Mouse (Mus musculus) E14TG2a.4 (cell line): Measurements from ENCODE around the gene Rapgef6.
A peak's percentile ranks its signal among the peaks of the same experiment; 100 is the strongest.

Experiments
- H3K27me3 ChIP-seq: 2 replicates; pipeline ENCODE4 v1.6.1; 2014; ENCODE audit warnings: low read length, control low read depth; ENCODE audit not compliant: insufficient read depth
- H3K36me3 ChIP-seq: 2 replicates; pipeline ENCODE4 v1.6.1; 2014; ENCODE audit warnings: low read length, control low read depth; ENCODE audit not compliant: insufficient read depth
- H3K4me1 ChIP-seq: replicated peaks from 2 replicates; pipeline ENCODE4 v1.6.1; 2014; ENCODE audit warnings: low read depth, low read length, control low read depth
- H3K4me3 ChIP-seq: replicated peaks from 2 replicates; pipeline ENCODE4 v1.5.1; 2014; ENCODE audit warnings: mild to moderate bottlenecking, low read length
- H3K9me3 ChIP-seq: 2 replicates; pipeline ENCODE4 v1.6.1; 2014; ENCODE audit warnings: low read length, control low read depth
- CTCF ChIP-seq: conservative IDR thresholded peaks from 2 replicates; pipeline ENCODE4 v1.5.1; 2014; ENCODE audit warnings: low read length
- NANOG ChIP-seq: IDR thresholded peaks from 2 replicates; pipeline ENCODE4 v1.6.1; 2014; ENCODE audit warnings: borderline replicate concordance, low read length, mixed read lengths
- POU5F1 ChIP-seq: IDR thresholded peaks from 2 replicates; pipeline ENCODE4 v1.6.1; 2014; ENCODE audit warnings: low read length, borderline replicate concordance

Rapgef6 gene

GRCm38 (mm10) chr11:54521927-54522528 lies 619 bp upstream of the Rapgef6 start:
- H3K4me1 ChIP-seq: peaks cover 21% of the 10 kb centered on the region
- no peaks in the 10 kb centered on the region for H3K27me3 ChIP-seq
- no peaks in the 10 kb centered on the region for H3K36me3 ChIP-seq
- peak overlapping the region; percentile 99 for H3K4me3 ChIP-seq
- H3K9me3 ChIP-seq: no peaks in the 10 kb centered on the region
- TF ChIP-seq CTCF (no peak), NANOG (no peak), POU5F1 (no peak)

GRCm38 (mm10) chr11:54523431-54524001 lies 869 bp downstream of the Rapgef6 start:
- no peaks in the 10 kb centered on the region for H3K9me3 ChIP-seq
- H3K4me3 ChIP-seq: peak overlapping the region; percentile 99
- TF ChIP-seq CTCF (no peak), POU5F1 (no peak), NANOG (no peak)
- peaks cover 21% of the 10 kb centered on the region for H3K4me1 ChIP-seq
- H3K36me3 ChIP-seq: no peaks in the 10 kb centered on the region
- H3K27me3 ChIP-seq: no peaks in the 10 kb centered on the region

GRCm38 (mm10) chr11:54528002-54528401 lies 5.4 kb downstream of the Rapgef6 start:
- Histone ChIP-seq H3K27me3 (no peaks in the 10 kb centered on the region), H3K4me1 (peaks cover 16% of the 10 kb centered on the region), H3K4me3 (no peak overlapping the region), H3K9me3 (no peaks in the 10 kb centered on the region), H3K36me3 (no peaks in the 10 kb centered on the region)
- no peak for TF ChIP-seq NANOG
- TF ChIP-seq POU5F1: no peak
- no peak for TF ChIP-seq CTCF

GRCm38 (mm10) chr11:54530391-54530790 lies 7.7 kb downstream of the Rapgef6 start:
- no peak for TF ChIP-seq NANOG
- no peak for TF ChIP-seq POU5F1
- TF ChIP-seq CTCF: no peak
- no peaks in the 10 kb centered on the region for H3K9me3 ChIP-seq
- no peak overlapping the region for H3K4me3 ChIP-seq

GRCm38 (mm10) chr11:54530916-54531315 lies 8.3 kb downstream of the Rapgef6 start:
- Histone ChIP-seq H3K9me3 (no peaks in the 10 kb centered on the region), H3K4me3 (no peak overlapping the region), H3K27me3 (no peaks in the 10 kb centered on the region), H3K4me1 (peaks cover 4% of the 10 kb centered on the region), H3K36me3 (no peaks in the 10 kb centered on the region)
- no peak for TF ChIP-seq POU5F1
- no peak for TF ChIP-seq CTCF
- TF ChIP-seq NANOG: no peak

More at GRCm38 (mm10) chr11:54530391-54530790, 7.7 kb downstream of the Rapgef6 start:
- H3K36me3 ChIP-seq: no peaks in the 10 kb centered on the region
- H3K4me1 ChIP-seq: peaks cover 4% of the 10 kb centered on the region
- H3K27me3 ChIP-seq: no peaks in the 10 kb centered on the region

GRCm38 (mm10) chr11:54533834-54534233 lies 11.2 kb downstream of the Rapgef6 start:
- TF ChIP-seq POU5F1 (no peak), NANOG (no peak), CTCF (no peak)
- Histone ChIP-seq H3K27me3 (no peaks in the 10 kb centered on the region), H3K4me3 (no peak overlapping the region), H3K4me1 (peaks cover 10% of the 10 kb centered on the region), H3K9me3 (no peaks in the 10 kb centered on the region), H3K36me3 (no peaks in the 10 kb centered on the region)

- H3K9me3 ChIP-seq: no peaks in the 10 kb centered on the region
- TF ChIP-seq CTCF (peak; percentile 94), POU5F1 (no peak), NANOG (no peak)
- no peaks in the 10 kb centered on the region for H3K36me3 ChIP-seq
- H3K4me3 ChIP-seq: no peak overlapping the region
- no peaks in the 10 kb centered on the region for H3K27me3 ChIP-seq
- H3K4me1 ChIP-seq: peaks cover 13% of the 10 kb centered on the region
These were observed 12.2 kb downstream of the Rapgef6 start for GRCm38 (mm10) chr11:54534871-54535270.

GRCm38 (mm10) chr11:54539031-54539430 lies 16.4 kb downstream of the Rapgef6 start:
- TF ChIP-seq POU5F1: no peak
- no peak for TF ChIP-seq NANOG
- TF ChIP-seq CTCF: no peak
- no peak overlapping the region for H3K4me3 ChIP-seq
- H3K4me1 ChIP-seq: peaks cover 9% of the 10 kb centered on the region; the same call in 1 of the 2 replicates
- no peaks in the 10 kb centered on the region for H3K36me3 ChIP-seq
- H3K27me3 ChIP-seq: no peaks in the 10 kb centered on the region
- no peaks in the 10 kb centered on the region for H3K9me3 ChIP-seq

GRCm38 (mm10) chr11:54539486-54539885 lies 16.8 kb downstream of the Rapgef6 start:
- Histone ChIP-seq H3K27me3 (no peaks in the 10 kb centered on the region), H3K4me1 (peaks cover 9% of the 10 kb centered on the region; the same call in 1 of the 2 replicates), H3K9me3 (no peaks in the 10 kb centered on the region), H3K36me3 (no peaks in the 10 kb centered on the region), H3K4me3 (no peak overlapping the region)
- TF ChIP-seq CTCF (no peak), NANOG (no peak), POU5F1 (no peak)
